Mouse (Mus musculus): ENCODE measurements around the gene Cab39l. TPM values are rescaled to one million over a fixed set of nuclear protein-coding genes. Genes with fewer than 3 reads are reported as not detected.

Cab39l gene
- polyA plus RNA-seq, 1 experiment from 2014 or later, result 28.0 TPM

- peaks cover under 1% of the 10 kb centered on the region; the same call in 1 of the 2 replicates for H3K4me1 ChIP-seq (replicated peaks; ENCODE audit: control insufficient read depth, insufficient read depth)
- ATAC-seq (ENCODE audit: low FRiP score, low TSS enrichment), result no peak
- H3K27ac ChIP-seq (replicated peaks), result no peak overlapping the region
- TF ChIP-seq EP300 (optimal IDR thresholded peaks at IDR 0.05) (no peak), CTCF (IDR thresholded peaks at IDR 0.05; ENCODE audit: low read depth) (peak; percentile 66)
- H3K4me3 ChIP-seq (ENCODE audit: low read depth, low read length), result no peak overlapping the region
- DNase-seq (ENCODE audit: low spot score), result no peak
- H3K9me3 ChIP-seq (ENCODE audit: control insufficient read depth, low read length), result no peaks in the 10 kb centered on the region
- no peak overlapping the region for H3K9ac ChIP-seq (ENCODE audit: low read length)
- no peak overlapping the region for H3K4me2 ChIP-seq (replicated peaks; ENCODE audit: low read depth)
- no peaks in the 10 kb centered on the region; the same call in 1 of the 2 replicates for H3K27me3 ChIP-seq (ENCODE audit: control insufficient read depth, insufficient read depth, low read length)
- 81% methylated on average over 5 of the region's 5 CpGs for WGBS
- H3K36me3 ChIP-seq (ENCODE audit: control insufficient read depth, insufficient read depth, low read length), result no peaks in the 10 kb centered on the region
Measured at GRCm38 (mm10) chr14:59554025-59554424, 113.3 kb downstream of the Cab39l start.

GRCm38 (mm10) chr14:59555018-59555417 is 114.2 kb downstream of the Cab39l start:
- Histone ChIP-seq H3K4me2 (replicated peaks; ENCODE audit: low read depth) (no peak overlapping the region), H3K4me3 (ENCODE audit: low read depth, low read length) (no peak overlapping the region), H3K27me3 (ENCODE audit: control insufficient read depth, insufficient read depth, low read length) (no peaks in the 10 kb centered on the region; the same call in 1 of the 2 replicates), H3K9ac (ENCODE audit: low read length) (no peak overlapping the region), H3K9me3 (ENCODE audit: control insufficient read depth, low read length) (no peaks in the 10 kb centered on the region), H3K4me1 (replicated peaks; ENCODE audit: control insufficient read depth, insufficient read depth) (no peaks in the 10 kb centered on the region), H3K27ac (replicated peaks) (no peak overlapping the region), H3K36me3 (ENCODE audit: control insufficient read depth, insufficient read depth, low read length) (no peaks in the 10 kb centered on the region)
- ATAC-seq (ENCODE audit: low FRiP score, low TSS enrichment), result no peak
- WGBS, result 76% methylated on average over 8 of the region's 8 CpGs
- TF ChIP-seq CTCF (IDR thresholded peaks at IDR 0.05; ENCODE audit: low read depth), result no peak
- TF ChIP-seq EP300 (optimal IDR thresholded peaks at IDR 0.05), result no peak
- no peak for DNase-seq (ENCODE audit: low spot score)

- peak; percentile 41 for ATAC-seq (ENCODE audit: low FRiP score, low TSS enrichment)
Measured at GRCm38 (mm10) chr14:59555928-59556531, 115.3 kb downstream of the Cab39l start.

GRCm38 (mm10) chr14:59557071-59557470 is 116.3 kb downstream of the Cab39l start:
- Histone ChIP-seq H3K36me3 (ENCODE audit: control insufficient read depth, insufficient read depth, low read length) (no peaks in the 10 kb centered on the region), H3K27ac (replicated peaks) (no peak overlapping the region), H3K9ac (ENCODE audit: low read length) (no peak overlapping the region), H3K9me3 (ENCODE audit: control insufficient read depth, low read length) (no peaks in the 10 kb centered on the region), H3K4me2 (replicated peaks; ENCODE audit: low read depth) (no peak overlapping the region), H3K4me3 (ENCODE audit: low read depth, low read length) (no peak overlapping the region), H3K4me1 (replicated peaks; ENCODE audit: control insufficient read depth, insufficient read depth) (no peaks in the 10 kb centered on the region), H3K27me3 (ENCODE audit: control insufficient read depth, insufficient read depth, low read length) (no peaks in the 10 kb centered on the region; the same call in 1 of the 2 replicates)
- TF ChIP-seq CTCF (IDR thresholded peaks at IDR 0.05; ENCODE audit: low read depth) (no peak), EP300 (optimal IDR thresholded peaks at IDR 0.05) (no peak)
- WGBS, result 61% methylated on average over 4 of the region's 4 CpGs
- DNase-seq (ENCODE audit: low spot score), result peak; percentile 9
- ATAC-seq (ENCODE audit: low FRiP score, low TSS enrichment), result no peak

More at GRCm38 (mm10) chr14:59555928-59556531, 115.3 kb downstream of the Cab39l start:
- peak; percentile 79 for DNase-seq (ENCODE audit: low spot score)
- Histone ChIP-seq H3K4me3 (ENCODE audit: low read depth, low read length) (no peak overlapping the region), H3K4me2 (replicated peaks; ENCODE audit: low read depth) (peak overlapping the region; percentile 24; the same call in 1 of the 2 replicates), H3K36me3 (ENCODE audit: control insufficient read depth, insufficient read depth, low read length) (no peaks in the 10 kb centered on the region), H3K9me3 (ENCODE audit: control insufficient read depth, low read length) (no peaks in the 10 kb centered on the region), H3K27ac (replicated peaks) (no peak overlapping the region), H3K27me3 (ENCODE audit: control insufficient read depth, insufficient read depth, low read length) (no peaks in the 10 kb centered on the region; the same call in 1 of the 2 replicates), H3K9ac (ENCODE audit: low read length) (peak overlapping the region; percentile 39; the same call in 1 of the 2 replicates), H3K4me1 (replicated peaks; ENCODE audit: control insufficient read depth, insufficient read depth) (no peaks in the 10 kb centered on the region)
- peak; percentile 91 for TF ChIP-seq CTCF (IDR thresholded peaks at IDR 0.05; ENCODE audit: low read depth)
- no peak for TF ChIP-seq EP300 (optimal IDR thresholded peaks at IDR 0.05)
- WGBS, result 41% methylated on average over 13 of the region's 13 CpGs

- H3K4me1 ChIP-seq (replicated peaks; ENCODE audit: control insufficient read depth, insufficient read depth), result no peaks in the 10 kb centered on the region
- H3K36me3 ChIP-seq (ENCODE audit: control insufficient read depth, insufficient read depth, low read length), result no peaks in the 10 kb centered on the region
- H3K9me3 ChIP-seq (ENCODE audit: control insufficient read depth, low read length), result no peaks in the 10 kb centered on the region
- ATAC-seq (ENCODE audit: low FRiP score, low TSS enrichment), result no peak
- H3K4me2 ChIP-seq (replicated peaks; ENCODE audit: low read depth), result no peak overlapping the region
- no peak overlapping the region for H3K9ac ChIP-seq (ENCODE audit: low read length)
- no peak overlapping the region for H3K27ac ChIP-seq (replicated peaks)
- 77% methylated on average over 1 of the region's 1 CpGs for WGBS
- TF ChIP-seq CTCF (IDR thresholded peaks at IDR 0.05; ENCODE audit: low read depth) (no peak), EP300 (optimal IDR thresholded peaks at IDR 0.05) (no peak)
- H3K27me3 ChIP-seq (ENCODE audit: control insufficient read depth, insufficient read depth, low read length), result no peaks in the 10 kb centered on the region; the same call in 1 of the 2 replicates
- DNase-seq (ENCODE audit: low spot score), result no peak
- H3K4me3 ChIP-seq (ENCODE audit: low read depth, low read length), result no peak overlapping the region
Measured at GRCm38 (mm10) chr14:59557886-59558285, 117.1 kb downstream of the Cab39l start.

GRCm38 (mm10) chr14:59566756-59567155 is 126.0 kb downstream of the Cab39l start:
- H3K9ac ChIP-seq (ENCODE audit: low read length), result no peak overlapping the region
- 86% methylated on average over 6 of the region's 6 CpGs for WGBS
- TF ChIP-seq CTCF (IDR thresholded peaks at IDR 0.05; ENCODE audit: low read depth), result no peak
- TF ChIP-seq EP300 (optimal IDR thresholded peaks at IDR 0.05), result no peak
- DNase-seq (ENCODE audit: low spot score) (peak; percentile 11), ATAC-seq (ENCODE audit: low FRiP score, low TSS enrichment) (no peak)
- H3K9me3 ChIP-seq (ENCODE audit: control insufficient read depth, low read length), result no peaks in the 10 kb centered on the region
- peaks cover 9% of the 10 kb centered on the region for H3K36me3 ChIP-seq (ENCODE audit: control insufficient read depth, insufficient read depth, low read length)
- H3K27me3 ChIP-seq (ENCODE audit: control insufficient read depth, insufficient read depth, low read length), result no peaks in the 10 kb centered on the region
- H3K27ac ChIP-seq (replicated peaks), result no peak overlapping the region
- no peak overlapping the region for H3K4me2 ChIP-seq (replicated peaks; ENCODE audit: low read depth)
- H3K4me1 ChIP-seq (replicated peaks; ENCODE audit: control insufficient read depth, insufficient read depth), result no peaks in the 10 kb centered on the region
- H3K4me3 ChIP-seq (ENCODE audit: low read depth, low read length), result no peak overlapping the region
